Mouse (Mus musculus) CH12.LX (cell line): ENCODE measurements around the gene Gm20708. TPM values are rescaled to one million over a fixed set of nuclear protein-coding genes. Genes with fewer than 3 reads are reported as not detected.

Source experiments
- DNase-seq: peaks from one replicate; pipeline ENCODE4 v3.0.0-alpha.2; 2013; ENCODE audit errors: extremely low read depth
- H3K27ac ChIP-seq: 2 replicates; pipeline ENCODE4 v1.5.1; 2012; ENCODE audit warnings: low read depth, mild to moderate bottlenecking, control low read depth, moderate library complexity; ENCODE audit not compliant: insufficient read depth
- H3K27me3 ChIP-seq: replicated peaks from 2 replicates; pipeline ENCODE3; 2012; ENCODE audit warnings: inconsistent platforms
- H3K36me3 ChIP-seq, 2 experiments: replicated peaks in 1 of 2; 2 replicates each; pipeline versions ENCODE3 to v1.6.1; 2012; ENCODE audit warnings: inconsistent platforms in 1 of 2, low read length in 1 of 2, mild to moderate bottlenecking in 1 of 2, mixed read lengths in 1 of 2, moderate library complexity in 1 of 2; ENCODE audit not compliant: control insufficient read depth in 1 of 2, insufficient read depth in 1 of 2
- H3K4me1 ChIP-seq, 2 experiments: 2 replicates each; pipeline ENCODE4 v1.6.1; 2012; ENCODE audit warnings: inconsistent platforms in 1 of 2, moderate library complexity in 1 of 2; ENCODE audit not compliant: insufficient read depth in 2 of 2, control insufficient read depth in 1 of 2
- H3K4me2 ChIP-seq: 2 replicates; pipeline ENCODE4 v1.6.1; 2012; ENCODE audit warnings: low read depth, mild to moderate bottlenecking, control low read depth; ENCODE audit not compliant: poor library complexity, insufficient read depth, severe bottlenecking
- H3K4me3 ChIP-seq, 3 experiments: fragments of 150-350 bp in 1 of 3; sonication (generic) in 1 of 3; replicated peaks in 1 of 3; 2 replicates each; pipeline versions ENCODE3 to v1.5.1; 2011 to 2012; ENCODE audit warnings: low read depth in 2 of 3, low read length in 2 of 3, mild to moderate bottlenecking in 2 of 3, moderate library complexity in 2 of 3, control low read depth in 1 of 3, improper control_type of control experiment in 1 of 3, inconsistent platforms in 1 of 3, mixed read lengths in 1 of 3; ENCODE audit not compliant: poor library complexity in 1 of 3
- H3K79me2 ChIP-seq: replicated peaks from 2 replicates; pipeline ENCODE4 v1.6.1; 2012; ENCODE audit warnings: mild to moderate bottlenecking, moderate library complexity; ENCODE audit not compliant: control insufficient read depth, poor library complexity, insufficient read depth, severe bottlenecking; ENCODE audit errors: extremely low read depth
- H3K9ac ChIP-seq: 2 replicates; pipeline ENCODE4 v1.6.1; 2012; ENCODE audit warnings: low read depth, mild to moderate bottlenecking, control low read depth, moderate library complexity; ENCODE audit not compliant: insufficient read depth
- H3K9me3 ChIP-seq: replicated peaks from 2 replicates; pipeline ENCODE3; 2012; ENCODE audit warnings: low read length, inconsistent platforms, mixed read lengths
- BHLHE40 ChIP-seq: IDR thresholded peaks from 2 replicates; pipeline ENCODE4 v1.6.1; 2011; ENCODE audit warnings: mild to moderate bottlenecking, low read depth, low read length, improper control_type of control experiment
- CHD1 ChIP-seq: IDR thresholded peaks from 2 replicates; pipeline ENCODE4 v1.6.1; 2012; ENCODE audit warnings: low read depth, low read length, improper control_type of control experiment, inconsistent platforms
- CHD2 ChIP-seq: IDR thresholded peaks from 2 replicates; pipeline ENCODE4 v1.6.1; 2011; ENCODE audit warnings: low read length, improper control_type of control experiment
- CTCF ChIP-seq, 2 experiments: IDR thresholded peaks in 1 of 2; conservative IDR thresholded peaks in 1 of 2; 2 replicates each; pipeline ENCODE4 v1.5.1; 2011 to 2012; ENCODE audit warnings: low read depth in 2 of 2, low read length in 2 of 2, improper control_type of control experiment in 1 of 2, inconsistent platforms in 1 of 2, mild to moderate bottlenecking in 1 of 2, moderate library complexity in 1 of 2
- ELF1 ChIP-seq: IDR thresholded peaks from 2 replicates; pipeline ENCODE4 v1.6.1; 2014; ENCODE audit warnings: low read depth, mild to moderate bottlenecking, inconsistent platforms, low read length, improper control_type of control experiment
- EP300 ChIP-seq: IDR thresholded peaks from 2 replicates; pipeline ENCODE4 v1.6.1; 2011; ENCODE audit warnings: low read length, improper control_type of control experiment
- ETS1 ChIP-seq: conservative IDR thresholded peaks from 2 replicates; pipeline ENCODE4 v1.6.1; 2012; ENCODE audit warnings: low read depth, mild to moderate bottlenecking, inconsistent platforms, low read length, improper control_type of control experiment, moderate library complexity
- GABPA ChIP-seq: IDR thresholded peaks from 2 replicates; pipeline ENCODE4 v1.6.1; 2012; ENCODE audit warnings: low read depth, low read length, improper control_type of control experiment, inconsistent platforms; ENCODE audit not compliant: insufficient replicate concordance
- HCFC1 ChIP-seq: IDR thresholded peaks from 2 replicates; pipeline ENCODE4 v1.6.1; 2012; ENCODE audit warnings: low read depth, mild to moderate bottlenecking, inconsistent platforms, low read length, improper control_type of control experiment
- JUND ChIP-seq: conservative IDR thresholded peaks from 2 replicates; pipeline ENCODE4 v1.6.1; 2011; ENCODE audit warnings: low read depth, low read length, improper control_type of control experiment
- MAX ChIP-seq: IDR thresholded peaks from 2 replicates; pipeline ENCODE4 v1.6.1; 2011; ENCODE audit warnings: low read length, improper control_type of control experiment
- MAZ ChIP-seq: IDR thresholded peaks from 2 replicates; pipeline ENCODE4 v1.6.1; 2012; ENCODE audit warnings: low read depth, mild to moderate bottlenecking, inconsistent platforms, low read length, improper control_type of control experiment, moderate library complexity
- MEF2A ChIP-seq: IDR thresholded peaks from 2 replicates; pipeline ENCODE4 v1.6.1; 2014; ENCODE audit warnings: low read depth, mild to moderate bottlenecking, inconsistent platforms, low read length, improper control_type of control experiment, borderline replicate concordance
- MYC ChIP-seq: IDR thresholded peaks from 2 replicates; pipeline ENCODE4 v1.6.1; 2011; ENCODE audit warnings: low read depth, mild to moderate bottlenecking, improper control_type of control experiment, low read length
- NELFE ChIP-seq: IDR thresholded peaks from 2 replicates; pipeline ENCODE4 v1.6.1; 2011; ENCODE audit warnings: low read depth, low read length, improper control_type of control experiment
- NRF1 ChIP-seq: IDR thresholded peaks from 2 replicates; pipeline ENCODE4 v1.6.1; 2014; ENCODE audit warnings: low read depth, mild to moderate bottlenecking, inconsistent platforms, low read length, improper control_type of control experiment, moderate library complexity
- POLR2A ChIP-seq: IDR thresholded peaks from 2 replicates; pipeline ENCODE4 v1.6.1; 2011; ENCODE audit warnings: low read depth, mild to moderate bottlenecking, improper control_type of control experiment, low read length
- RAD21 ChIP-seq: IDR thresholded peaks from 2 replicates; pipeline ENCODE4 v1.6.1; 2011; ENCODE audit warnings: low read depth, mild to moderate bottlenecking, low read length, improper control_type of control experiment, moderate library complexity
- RCOR1 ChIP-seq: conservative IDR thresholded peaks from 2 replicates; pipeline ENCODE4 v1.6.1; 2012; ENCODE audit warnings: low read depth, mild to moderate bottlenecking, inconsistent platforms, low read length, improper control_type of control experiment
- SIN3A ChIP-seq: IDR thresholded peaks from 2 replicates; pipeline ENCODE4 v1.6.1; 2012; ENCODE audit warnings: low read length, improper control_type of control experiment, inconsistent platforms
- SMC3 ChIP-seq: IDR thresholded peaks from 2 replicates; pipeline ENCODE4 v1.6.1; 2011; ENCODE audit warnings: low read depth, low read length, improper control_type of control experiment
- TBP ChIP-seq: conservative IDR thresholded peaks from 2 replicates; pipeline ENCODE4 v1.6.1; 2011; ENCODE audit warnings: low read depth, low read length, improper control_type of control experiment
- TCF12 ChIP-seq: IDR thresholded peaks from 2 replicates; pipeline ENCODE4 v1.6.1; 2014; ENCODE audit warnings: low read depth, mild to moderate bottlenecking, inconsistent platforms, low read length, improper control_type of control experiment
- UBTF ChIP-seq: IDR thresholded peaks from 2 replicates; pipeline ENCODE4 v1.6.1; 2012; ENCODE audit warnings: low read depth, mild to moderate bottlenecking, inconsistent platforms, low read length, improper control_type of control experiment, moderate library complexity
- USF2 ChIP-seq: conservative IDR thresholded peaks from 2 replicates; pipeline ENCODE4 v1.6.1; 2011; ENCODE audit warnings: low read depth, low read length, improper control_type of control experiment
- ZC3H11A ChIP-seq: IDR thresholded peaks from 2 replicates; pipeline ENCODE4 v1.6.1; 2012; ENCODE audit warnings: low read depth, mild to moderate bottlenecking, inconsistent platforms, low read length, improper control_type of control experiment
- ZMIZ1 ChIP-seq: IDR thresholded peaks from 2 replicates; pipeline ENCODE4 v1.6.1; 2012; ENCODE audit warnings: low read depth, mild to moderate bottlenecking, inconsistent platforms, low read length, improper control_type of control experiment
- dilution Hi-C: fragments of 300-500 bp; cut with MboI; formaldehyde crosslinking; loops from 2 replicates; pipeline ENCODE4 v1.14.3; 2020; ENCODE audit warnings: low sequenced_read_pairs; ENCODE audit not compliant: extremely low pct_unique_long_range_greater_than_20kb, extremely low pct_ligation_motif_present
- in situ Hi-C: fragments of 300-500 bp; cut with MboI; formaldehyde crosslinking; loops from 3 replicates; pipeline ENCODE4 v1.14.3; 2019; ENCODE audit warnings: low sequenced_read_pairs, low pct_ligation_motif_present, low pct_unique_long_range_greater_than_20kb, mixed read lengths
- polyA plus RNA-seq: library from polyadenylated mRNA; unstranded; fragments of >175 nt; gene quantifications from 2 replicates; pipeline ENCODE4 v1.2.1, GENCODE M21; 2012; ENCODE audit warnings: low read depth; ENCODE audit not compliant: insufficient read length
- total RNA-seq, 2 experiments: library from RNA; depleted of rRNA; stranded (reverse); fragments of 300-350 nt in 1 of 2; fragments of >200 nt in 1 of 2; gene quantifications; 2 replicates each; pipeline ENCODE4 v1.2.3; 2012 to 2014

Gm20708 gene
- total and polyA plus RNA-seq, 3 experiments: 0.50 to 1.0 (median 0.80) TPM

DNA sequence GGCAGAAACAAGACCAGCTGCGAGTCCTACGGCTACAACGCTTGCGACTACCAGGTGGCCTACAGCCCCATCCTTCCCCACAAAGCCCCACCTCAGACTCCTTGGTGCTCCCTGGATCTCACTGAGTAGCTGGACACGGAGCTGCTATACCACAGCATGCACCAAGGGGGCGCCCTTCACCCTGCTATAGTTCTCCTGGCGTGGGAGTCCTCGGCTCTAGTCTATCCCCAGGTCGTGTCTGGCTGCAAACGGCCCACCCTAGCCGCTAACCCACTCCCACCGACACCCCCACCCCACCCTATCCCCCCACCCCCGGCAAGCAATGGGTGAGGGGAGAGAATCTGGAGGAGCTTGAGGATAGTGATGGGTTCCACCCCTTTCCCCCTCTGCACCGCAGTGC lies 19.2 kb upstream of the Gm20708 start:
- H3K9me3 ChIP-seq: no peaks in the 10 kb centered on the region
- DNase-seq: peak; percentile 85
- peaks cover 0 to 24% of the 10 kb centered on the region in 2 experiments for H3K36me3 ChIP-seq
- peak; percentile 48 for TF ChIP-seq ZC3H11A
- 0 out of 2 replicates have a peak, but pooled peaks have one; percentile 36 for TF ChIP-seq MYC
- no peak for TF ChIP-seq CHD1
- TF ChIP-seq SMC3: peak; percentile 80
- peak; percentile 82 to 94 for TF ChIP-seq CTCF (conservative IDR thresholded peaks at IDR 0.05 in 1 of 2, IDR thresholded peaks at IDR 0.05 in 1 of 2; ENCODE audit: low read depth in 2 of 2, low read length in 2 of 2)
- peak; percentile 86 for TF ChIP-seq RAD21
- TF ChIP-seq ZMIZ1: no peak
- peak; percentile 36; the same call in 1 of the 2 replicates for TF ChIP-seq MEF2A
- in situ Hi-C loops (loop anchor here (5.0 kb wide), 1 partner anchor 37 kb away; the partner anchor contains the start of genes Afmid and Tk1), dilution Hi-C loops (no loop called here)
- peak overlapping the region in 2 of 3 experiments; percentile 27 to 45 for H3K4me3 ChIP-seq
- peaks cover 19 to 63% of the 10 kb centered on the region in 2 experiments for H3K4me1 ChIP-seq
- H3K79me2 ChIP-seq: no peaks in the 10 kb centered on the region
- no peaks in the 10 kb centered on the region for H3K27me3 ChIP-seq
- peak overlapping the region; percentile 39 for H3K9ac ChIP-seq
- H3K27ac ChIP-seq: no peak overlapping the region
- peak overlapping the region; percentile 84 for H3K4me2 ChIP-seq

DNA sequence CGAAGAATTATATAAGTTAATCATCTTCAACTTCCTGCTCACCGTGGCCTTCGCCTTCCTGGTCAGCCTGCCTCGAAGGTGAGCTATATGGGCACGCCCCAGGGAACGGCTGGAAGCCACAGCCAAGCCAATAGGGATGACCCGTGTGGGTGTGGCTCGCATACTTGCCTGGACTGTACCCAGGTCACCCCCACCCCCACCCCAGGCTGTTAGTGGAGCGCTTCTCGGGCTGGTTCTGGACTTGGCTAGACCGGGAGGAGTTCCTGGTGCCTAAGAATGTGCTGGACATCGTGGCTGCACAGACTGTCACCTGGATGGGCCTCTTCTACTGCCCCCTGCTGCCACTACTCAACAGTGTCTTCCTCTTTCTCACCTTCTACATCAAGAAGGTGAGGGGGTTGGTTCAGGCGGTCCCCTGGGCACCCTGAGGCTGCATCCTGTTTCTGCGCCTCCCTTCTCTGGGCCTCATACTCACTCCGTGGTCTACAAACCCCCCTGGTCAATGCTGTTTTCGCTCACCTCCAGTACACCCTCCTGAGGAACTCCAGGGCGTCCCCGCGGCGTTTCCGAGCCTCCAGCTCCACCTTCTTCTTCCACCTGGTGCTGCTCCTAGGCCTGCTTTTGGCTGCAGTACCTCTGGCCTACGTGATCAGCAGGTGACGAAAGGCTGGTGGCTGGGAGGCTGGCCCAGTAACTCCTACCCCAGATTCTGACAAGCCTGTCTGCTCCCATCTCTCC lies 18.6 kb upstream of the Gm20708 start:
- peak overlapping the region; percentile 61 for H3K27ac ChIP-seq
- peak overlapping the region; percentile 84 for H3K4me2 ChIP-seq
- H3K36me3 ChIP-seq: peaks cover 0 to 21% of the 10 kb centered on the region in 2 experiments
- H3K9me3 ChIP-seq: no peaks in the 10 kb centered on the region
- DNase-seq: peak; percentile 75
- H3K9ac ChIP-seq: peak overlapping the region; percentile 39
- peak overlapping the region; percentile 22 to 45 (median 27) for H3K4me3 ChIP-seq
- no peaks in the 10 kb centered on the region for H3K27me3 ChIP-seq
- in situ Hi-C loops: loop anchor here (5.0 kb wide), 1 partner anchor 36 kb away; the partner anchor contains the start of genes Afmid and Tk1
- dilution Hi-C loops: no loop called here
- H3K79me2 ChIP-seq: no peaks in the 10 kb centered on the region
- H3K4me1 ChIP-seq: peaks cover 21 to 66% of the 10 kb centered on the region in 2 experiments
- TF ChIP-seq CTCF (conservative IDR thresholded peaks at IDR 0.05 in 1 of 2, IDR thresholded peaks at IDR 0.05 in 1 of 2; ENCODE audit: low read depth in 2 of 2, low read length in 2 of 2) (peak; percentile 49 to 79; a peak in 3 of 4 replicates), TCF12 (peak; percentile 61), RCOR1 (no peak; the same call in 1 of the 2 replicates), ELF1 (peak; percentile 63), USF2 (no peak), MAZ (0 out of 2 replicates have a peak, but pooled peaks have one; percentile 22), SMC3 (peak; percentile 61), MAX (peak; percentile 78), CHD1 (0 out of 2 replicates have a peak, but pooled peaks have one; percentile 52), ZC3H11A (peak; percentile 1; the same call in 1 of the 2 replicates), MEF2A (0 out of 2 replicates have a peak, but pooled peaks have one; percentile 25), SIN3A (no peak; the same call in 1 of the 2 replicates), UBTF (peak; percentile 45; the same call in 1 of the 2 replicates), POLR2A (peak; percentile 43; the same call in 1 of the 2 replicates), ZMIZ1 (no peak; the same call in 1 of the 2 replicates), BHLHE40 (no peak; the same call in 1 of the 2 replicates), MYC (peak; percentile 58; the same call in 1 of the 2 replicates), GABPA (no peak), TBP (0 out of 2 replicates have a peak, but pooled peaks have one; percentile 13), ETS1 (peak; percentile 31; the same call in 1 of the 2 replicates), EP300 (0 out of 2 replicates have a peak, but pooled peaks have one; percentile 43), CHD2 (peak; percentile 67), JUND (0 out of 2 replicates have a peak, but pooled peaks have one; percentile 17), NELFE (peak; percentile 63; the same call in 1 of the 2 replicates), NRF1 (0 out of 2 replicates have a peak, but pooled peaks have one; percentile 22), HCFC1 (peak; percentile 39; the same call in 1 of the 2 replicates)
